Mouse (Mus musculus): ENCODE results near the gene Pofut1.

DNA sequence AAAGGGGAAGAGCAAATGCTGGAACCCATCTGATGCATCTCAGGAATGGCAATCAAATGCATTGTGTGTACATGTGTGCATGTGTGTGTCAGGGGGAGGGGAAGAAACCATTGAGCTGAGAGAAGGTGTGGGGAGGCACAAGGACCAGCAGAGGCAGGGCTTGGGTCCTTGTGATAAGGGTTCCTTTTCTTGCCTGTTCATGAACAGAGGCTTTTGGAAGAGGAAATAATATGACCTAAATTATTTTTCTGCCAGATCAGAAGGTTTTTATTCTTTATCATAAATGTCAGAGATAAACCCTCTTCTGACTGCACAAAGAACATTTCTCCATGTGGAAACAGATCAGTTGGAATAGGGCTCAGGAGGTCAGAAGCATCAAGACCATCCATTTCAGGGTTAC, 19.2 kb upstream of the Pofut1 start:
- TF ChIP-seq CTCF (IDR thresholded peaks at IDR 0.05; ENCODE audit: borderline replicate concordance, insufficient read depth, low read length) (no peak), POLR2A (IDR thresholded peaks at IDR 0.05; ENCODE audit: low read depth, low read length) (no peak)
